Mouse (Mus musculus) liver, adult 2 months (tissue): ENCODE data around the gene Mrps11. TPM values are rescaled to one million over a fixed set of nuclear protein-coding genes. Genes with fewer than 3 reads are reported as not detected.

Experiments
- DNase-seq: peaks from one replicate; pipeline ENCODE4 v3.0.0-alpha.2; 2011; ENCODE audit warnings: low read depth, low spot score; ENCODE audit errors: extremely low read depth
- H3K27ac ChIP-seq: fragments of 200-500 bp; replicated peaks from 2 replicates; pipeline ENCODE4 v1.5.1; 2012; ENCODE audit warnings: low read depth, mild to moderate bottlenecking, control low read depth, inconsistent platforms, low read length; ENCODE audit not compliant: insufficient read depth
- H3K27me3 ChIP-seq: fragments of 200-500 bp; 2 replicates; pipeline ENCODE4 v1.6.1; 2012; ENCODE audit warnings: mild to moderate bottlenecking, moderate library complexity, low read length, inconsistent platforms; ENCODE audit not compliant: control insufficient read depth, insufficient read depth
- H3K36me3 ChIP-seq: fragments of 200-500 bp; 2 replicates; pipeline ENCODE4 v1.6.1; 2012; ENCODE audit warnings: low read length, inconsistent platforms; ENCODE audit not compliant: control insufficient read depth, insufficient read depth
- H3K4me1 ChIP-seq: fragments of 200-500 bp; 2 replicates; pipeline ENCODE4 v1.6.1; 2011; ENCODE audit warnings: low read length; ENCODE audit not compliant: control insufficient read depth, insufficient read depth
- H3K4me3 ChIP-seq: fragments of 200-500 bp; 2 replicates; pipeline ENCODE4 v1.5.1; 2011; ENCODE audit warnings: low read depth, mild to moderate bottlenecking, control low read depth, low read length, moderate library complexity; ENCODE audit not compliant: insufficient read depth
- H3K79me2 ChIP-seq: fragments of 200-500 bp; 2 replicates; pipeline ENCODE4 v1.6.1; 2012; ENCODE audit warnings: inconsistent platforms, mild to moderate bottlenecking, low read length, moderate library complexity; ENCODE audit not compliant: control insufficient read depth, insufficient read depth
- H3K9ac ChIP-seq: fragments of 200-500 bp; 2 replicates; pipeline ENCODE4 v1.6.1; 2012; ENCODE audit warnings: low read depth, mild to moderate bottlenecking, control low read depth, inconsistent platforms, low read length
- CTCF ChIP-seq: fragments of 200-500 bp; IDR thresholded peaks from 2 replicates; pipeline ENCODE4 v1.5.1; 2011; ENCODE audit warnings: low read depth, low read length, control low read depth
- POLR2A ChIP-seq: fragments of 200-500 bp; IDR thresholded peaks from 2 replicates; pipeline ENCODE4 v1.6.1; 2011; ENCODE audit warnings: low read length, control low read depth; ENCODE audit not compliant: insufficient read depth; ENCODE audit errors: extremely low read depth
- WGBS: fragments of 180-500 bp; shearing (Covaris S2); methylation state at CpG from one replicate; pipeline ENCODE4 v1.1.7; 2018; 5-methylcytosine and 5-hydroxymethylcytosine counted together
- polyA plus RNA-seq: library from polyadenylated mRNA; depleted of rRNA; stranded (reverse); fragments of >200 nt; gene quantifications from 2 replicates; pipeline ENCODE4 v1.2.3, GENCODE M21; 2012; rRNA removed
- total RNA-seq: library from RNA; depleted of rRNA; stranded (reverse); fragments of >200 nt; gene quantifications from 2 replicates; pipeline ENCODE4 v1.2.3, GENCODE M21; 2014; rRNA removed

Gene Mrps11
- total RNA-seq (32.4 and 35.4 TPM in 2 replicates), polyA plus RNA-seq (26.4 and 27.0 TPM in 2 replicates)

GRCm38 (mm10) chr7:78782639-78783581 lies at the start of gene Mrps11, which contains the start of gene Mrpl46:
TSS of gene Mrps11 (plus strand) at chr7:78783119.
TSS of gene Mrpl46 (minus strand) at chr7:78783531.
- TF ChIP-seq POLR2A: 0 out of 2 replicates have a peak, but pooled peaks have one; percentile 36
- no peak for TF ChIP-seq CTCF
- Histone ChIP-seq H3K9ac (peak within 1 kb of the TSS; percentile 86), H3K36me3 (peaks cover 12% of the 10 kb centered on the region), H3K4me3 (peak within 1 kb of the TSS; percentile 90), H3K4me1 (no peaks in the 10 kb centered on the region), H3K79me2 (no peaks in the 10 kb centered on the region), H3K27ac (peak within 1 kb of the TSS; percentile 21), H3K27me3 (no peaks in the 10 kb centered on the region)
- peak; percentile 75 for DNase-seq
- WGBS: under 1% methylated on average over 44 of the region's 44 CpGs

GRCm38 (mm10) chr7:78737196-78737595 lies 45.7 kb upstream of the Mrps11 start:
- H3K4me3 ChIP-seq: no peak overlapping the region
- no peak overlapping the region for H3K9ac ChIP-seq
- TF ChIP-seq CTCF: no peak
- no peak for TF ChIP-seq POLR2A
- no peak overlapping the region for H3K27ac ChIP-seq
- WGBS: 92% methylated on average over 6 of the region's 6 CpGs
- H3K79me2 ChIP-seq: no peaks in the 10 kb centered on the region
- H3K4me1 ChIP-seq: no peaks in the 10 kb centered on the region
- no peaks in the 10 kb centered on the region for H3K27me3 ChIP-seq
- H3K36me3 ChIP-seq: no peaks in the 10 kb centered on the region
- DNase-seq: no peak

- no peak for DNase-seq
- no peak within 1 kb of the TSS for H3K4me3 ChIP-seq
- H3K4me1 ChIP-seq: no peaks in the 10 kb centered on the region
- no peak within 1 kb of the TSS for H3K27ac ChIP-seq
- TF ChIP-seq CTCF (no peak), POLR2A (no peak)
- WGBS: 83% methylated on average over 5 of the region's 5 CpGs
- H3K9ac ChIP-seq: no peak within 1 kb of the TSS
- H3K79me2 ChIP-seq: no peaks in the 10 kb centered on the region
- no peaks in the 10 kb centered on the region for H3K36me3 ChIP-seq
- no peaks in the 10 kb centered on the region for H3K27me3 ChIP-seq
Observed at GRCm38 (mm10) chr7:78737614-78738210, 45.2 kb upstream of the Mrps11 start, which contains the start of gene Ntrk3. TSS of gene Ntrk3 (minus strand) at chr7:78738012.

GRCm38 (mm10) chr7:78739351-78740000 lies 43.4 kb upstream of the Mrps11 start:
- WGBS: 82% methylated on average over 8 of the region's 8 CpGs
- TF ChIP-seq POLR2A (no peak), CTCF (no peak)
- no peak overlapping the region for H3K27ac ChIP-seq

GRCm38 (mm10) chr7:78743731-78744385 lies 39.1 kb upstream of the Mrps11 start:
- 81% methylated on average over 5 of the region's 5 CpGs for WGBS
- H3K27me3 ChIP-seq: no peaks in the 10 kb centered on the region; the same call in 1 of the 2 replicates
- TF ChIP-seq POLR2A: no peak
- TF ChIP-seq CTCF: no peak
- no peaks in the 10 kb centered on the region for H3K79me2 ChIP-seq
- no peak overlapping the region for H3K9ac ChIP-seq
- H3K27ac ChIP-seq: no peak overlapping the region
- DNase-seq: no peak
- no peak overlapping the region for H3K4me3 ChIP-seq
- H3K4me1 ChIP-seq: no peaks in the 10 kb centered on the region
- H3K36me3 ChIP-seq: no peaks in the 10 kb centered on the region

More at GRCm38 (mm10) chr7:78739351-78740000, 43.4 kb upstream of the Mrps11 start:
- Histone ChIP-seq H3K27me3 (no peaks in the 10 kb centered on the region), H3K9ac (no peak overlapping the region), H3K36me3 (no peaks in the 10 kb centered on the region), H3K4me1 (no peaks in the 10 kb centered on the region), H3K79me2 (no peaks in the 10 kb centered on the region), H3K4me3 (no peak overlapping the region)
- DNase-seq: no peak
